Mouse (Mus musculus): ENCODE results near the gene Pik3ap1.

The Pik3ap1 gene

GRCm38 (mm10) chr19:41233698-41234097 is 151.2 kb downstream of the Pik3ap1 start:
- ATAC-seq (ENCODE audit: insufficient number of reproducible peaks, low FRiP score, low TSS enrichment): no peak
